Mouse (Mus musculus): Measurements from ENCODE around the gene Tssk6. TPM values are rescaled to one million over a fixed set of nuclear protein-coding genes. Genes with fewer than 3 reads are reported as not detected.
A peak's percentile ranks its signal among the peaks of the same experiment; 100 is the strongest.

The Tssk6 gene
- polyA plus RNA-seq, 1 experiment from 2014 or later = 3.8 TPM

- ATAC-seq (replicated peaks; ENCODE audit: low FRiP score, low read depth) (peak; percentile 75), DNase-seq (ENCODE audit: low spot score) (peak; percentile 89)
- Histone ChIP-seq H3K36me3 (ENCODE audit: insufficient read depth, low read length) (peaks cover 28% of the 10 kb centered on the region), H3K27ac (peak overlapping the region; percentile 73), H3K4me3 (replicated peaks; ENCODE audit: low read depth, low read length) (no peak overlapping the region), H3K9me3 (replicated peaks; ENCODE audit: low read length) (no peaks in the 10 kb centered on the region), H3K9ac (ENCODE audit: low read depth, low read length) (no peak overlapping the region), H3K27me3 (ENCODE audit: insufficient read depth, low read length) (no peaks in the 10 kb centered on the region), H3K4me1 (replicated peaks; ENCODE audit: insufficient read depth, low read length) (peaks cover 12% of the 10 kb centered on the region; the same call in 1 of the 2 replicates), H3K4me2 (ENCODE audit: low read length) (peak overlapping the region; percentile 10; the same call in 1 of the 2 replicates)
- 33% methylated on average over 11 of the region's 11 CpGs for WGBS
- TF ChIP-seq CTCF (IDR thresholded peaks at IDR 0.05; ENCODE audit: low read depth) = no peak
Measured at GRCm38 (mm10) chr8:69919876-69920662, 18.1 kb downstream of the Tssk6 start.

DNA sequence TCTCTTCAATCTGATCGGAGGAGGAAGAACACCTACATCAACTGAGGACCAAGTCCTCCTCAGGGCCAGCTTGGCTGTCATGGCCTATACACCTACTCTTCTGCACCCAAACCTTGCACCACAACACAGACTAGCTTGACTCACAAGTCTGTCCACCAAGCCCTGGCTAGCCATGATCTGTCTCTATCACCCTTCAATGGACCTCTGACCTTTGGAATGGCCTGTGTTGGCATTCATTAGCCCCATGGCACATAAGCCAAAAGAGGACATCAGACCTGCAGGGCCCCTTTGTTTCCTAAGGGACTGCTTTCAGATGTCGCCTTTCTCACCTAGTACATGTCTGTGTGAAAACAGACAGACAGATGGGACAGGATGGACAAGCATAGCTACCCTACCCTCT, 19.2 kb downstream of the Tssk6 start:
- Histone ChIP-seq H3K4me3 (replicated peaks; ENCODE audit: low read depth, low read length) (no peak overlapping the region), H3K9me3 (replicated peaks; ENCODE audit: low read length) (no peaks in the 10 kb centered on the region), H3K9ac (ENCODE audit: low read depth, low read length) (no peak overlapping the region), H3K4me2 (ENCODE audit: low read length) (no peak overlapping the region), H3K27ac (0 out of 2 replicates have a peak overlapping the region, but pooled peaks have one; percentile 73), H3K27me3 (ENCODE audit: insufficient read depth, low read length) (no peaks in the 10 kb centered on the region), H3K4me1 (replicated peaks; ENCODE audit: insufficient read depth, low read length) (peaks cover 12% of the 10 kb centered on the region; the same call in 1 of the 2 replicates), H3K36me3 (ENCODE audit: insufficient read depth, low read length) (peaks cover 17% of the 10 kb centered on the region)
- 80% methylated on average over 2 of the region's 2 CpGs for whole genome bisulfite sequencing
- no peak for TF ChIP-seq CTCF (IDR thresholded peaks at IDR 0.05; ENCODE audit: low read depth)
- ATAC-seq (replicated peaks; ENCODE audit: low FRiP score, low read depth) (no peak), DNase-seq (ENCODE audit: low spot score) (no peak)

DNA sequence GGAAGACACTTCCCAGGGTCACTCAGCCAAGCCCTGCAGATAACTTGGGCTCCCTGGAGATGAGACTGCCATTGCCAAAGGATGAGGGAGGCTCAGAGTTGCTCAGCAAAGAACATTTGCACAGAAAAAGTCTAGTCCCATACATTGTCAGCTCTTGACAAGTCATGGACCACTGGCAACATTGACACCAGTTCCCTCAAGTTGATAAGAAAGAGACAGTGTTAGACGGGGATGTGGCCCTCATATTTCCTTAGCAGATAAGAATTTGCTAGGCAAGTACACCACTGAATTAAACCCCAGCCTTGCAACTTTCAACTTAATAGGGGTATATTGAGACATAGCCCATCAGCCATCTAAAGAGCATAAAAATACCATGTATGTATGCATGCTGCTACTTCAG, 22.0 kb downstream of the Tssk6 start:
- no peak for TF ChIP-seq CTCF (IDR thresholded peaks at IDR 0.05; ENCODE audit: low read depth)
- Histone ChIP-seq H3K36me3 (ENCODE audit: insufficient read depth, low read length) (no peaks in the 10 kb centered on the region; the same call in 1 of the 2 replicates), H3K27me3 (ENCODE audit: insufficient read depth, low read length) (no peaks in the 10 kb centered on the region), H3K4me2 (ENCODE audit: low read length) (no peak overlapping the region), H3K9me3 (replicated peaks; ENCODE audit: low read length) (no peaks in the 10 kb centered on the region), H3K9ac (ENCODE audit: low read depth, low read length) (no peak overlapping the region), H3K27ac (no peak overlapping the region), H3K4me3 (replicated peaks; ENCODE audit: low read depth, low read length) (no peak overlapping the region), H3K4me1 (replicated peaks; ENCODE audit: insufficient read depth, low read length) (peaks cover 12% of the 10 kb centered on the region; the same call in 1 of the 2 replicates)
- DNase-seq (ENCODE audit: low spot score) (no peak), ATAC-seq (replicated peaks; ENCODE audit: low FRiP score, low read depth) (no peak)
- 85% methylated on average over 1 of the region's 1 CpGs for WGBS

DNA sequence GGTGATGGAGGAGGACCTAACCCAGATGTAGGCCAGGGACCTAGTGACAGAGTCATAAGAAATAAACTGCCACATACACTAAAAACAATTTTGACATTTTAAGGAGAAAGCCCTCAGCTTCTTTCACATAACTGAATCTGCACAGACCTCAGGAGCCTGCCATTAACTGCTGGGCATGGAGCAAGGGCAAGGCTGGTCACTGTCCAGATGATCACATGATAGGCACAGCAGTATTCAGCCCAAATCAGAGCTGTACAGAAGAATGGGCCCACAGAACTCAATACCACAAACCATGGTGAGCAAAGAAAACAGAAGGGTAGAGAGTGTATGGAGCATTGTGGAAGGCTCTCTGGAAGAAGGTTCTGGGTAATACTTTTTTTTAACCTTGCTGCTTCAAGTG, 24.9 kb downstream of the Tssk6 start:
- DNase-seq (ENCODE audit: low spot score) = no peak
- ATAC-seq (replicated peaks; ENCODE audit: low FRiP score, low read depth) = no peak
- no peak for TF ChIP-seq CTCF (IDR thresholded peaks at IDR 0.05; ENCODE audit: low read depth)

GRCm38 (mm10) chr8:69933811-69934210, 31.8 kb downstream of the Tssk6 start:
- no peak overlapping the region for H3K4me2 ChIP-seq (ENCODE audit: low read length)
- no peaks in the 10 kb centered on the region for H3K27me3 ChIP-seq (ENCODE audit: insufficient read depth, low read length)
- TF ChIP-seq CTCF (IDR thresholded peaks at IDR 0.05; ENCODE audit: low read depth) = no peak
- H3K36me3 ChIP-seq (ENCODE audit: insufficient read depth, low read length) = peaks cover 12% of the 10 kb centered on the region
- DNase-seq (ENCODE audit: low spot score) = no peak
- no peak overlapping the region for H3K9ac ChIP-seq (ENCODE audit: low read depth, low read length)
- ATAC-seq (replicated peaks; ENCODE audit: low FRiP score, low read depth) = no peak
- H3K27ac ChIP-seq = no peak overlapping the region
- 68% methylated on average over 2 of the region's 2 CpGs for WGBS
- H3K4me3 ChIP-seq (replicated peaks; ENCODE audit: low read depth, low read length) = no peak overlapping the region
- H3K9me3 ChIP-seq (replicated peaks; ENCODE audit: low read length) = no peaks in the 10 kb centered on the region
- H3K4me1 ChIP-seq (replicated peaks; ENCODE audit: insufficient read depth, low read length) = peaks cover 8% of the 10 kb centered on the region

More for the DNA sequence above, 24.9 kb downstream of the Tssk6 start:
- H3K27me3 ChIP-seq (ENCODE audit: insufficient read depth, low read length) = no peaks in the 10 kb centered on the region
- H3K4me3 ChIP-seq (replicated peaks; ENCODE audit: low read depth, low read length) = no peak overlapping the region
- no peaks in the 10 kb centered on the region for H3K9me3 ChIP-seq (replicated peaks; ENCODE audit: low read length)
- no peak overlapping the region for H3K27ac ChIP-seq
- no peak overlapping the region for H3K9ac ChIP-seq (ENCODE audit: low read depth, low read length)
- no peaks in the 10 kb centered on the region; the same call in 1 of the 2 replicates for H3K36me3 ChIP-seq (ENCODE audit: insufficient read depth, low read length)
- H3K4me2 ChIP-seq (ENCODE audit: low read length) = no peak overlapping the region
- no peaks in the 10 kb centered on the region for H3K4me1 ChIP-seq (replicated peaks; ENCODE audit: insufficient read depth, low read length)

GRCm38 (mm10) chr8:69934582-69934981, 32.6 kb downstream of the Tssk6 start:
- Histone ChIP-seq H3K4me1 (replicated peaks; ENCODE audit: insufficient read depth, low read length) (peaks cover 8% of the 10 kb centered on the region), H3K27me3 (ENCODE audit: insufficient read depth, low read length) (no peaks in the 10 kb centered on the region), H3K9me3 (replicated peaks; ENCODE audit: low read length) (no peaks in the 10 kb centered on the region), H3K4me3 (replicated peaks; ENCODE audit: low read depth, low read length) (no peak overlapping the region), H3K36me3 (ENCODE audit: insufficient read depth, low read length) (peaks cover 12% of the 10 kb centered on the region), H3K4me2 (ENCODE audit: low read length) (no peak overlapping the region), H3K9ac (ENCODE audit: low read depth, low read length) (no peak overlapping the region), H3K27ac (no peak overlapping the region)
- TF ChIP-seq CTCF (IDR thresholded peaks at IDR 0.05; ENCODE audit: low read depth) = no peak
- DNase-seq (ENCODE audit: low spot score) (no peak), ATAC-seq (replicated peaks; ENCODE audit: low FRiP score, low read depth) (no peak)
- WGBS = 71% methylated on average over 5 of the region's 5 CpGs

Measured in kidney, postnatal 0 days (tissue).